Mouse (Mus musculus): ENCODE data around the gene Skint5. TPM values are rescaled to one million over a fixed set of nuclear protein-coding genes. Genes with fewer than 3 reads are reported as not detected.
"Not testable (repeated sequence)": the region's sequence is repeated elsewhere in the genome, so short reads cannot be mapped to it uniquely, and the experiment has no call there.

Gene Skint5
- polyA plus RNA-seq (2012), result not detected in 2 replicates

DNA sequence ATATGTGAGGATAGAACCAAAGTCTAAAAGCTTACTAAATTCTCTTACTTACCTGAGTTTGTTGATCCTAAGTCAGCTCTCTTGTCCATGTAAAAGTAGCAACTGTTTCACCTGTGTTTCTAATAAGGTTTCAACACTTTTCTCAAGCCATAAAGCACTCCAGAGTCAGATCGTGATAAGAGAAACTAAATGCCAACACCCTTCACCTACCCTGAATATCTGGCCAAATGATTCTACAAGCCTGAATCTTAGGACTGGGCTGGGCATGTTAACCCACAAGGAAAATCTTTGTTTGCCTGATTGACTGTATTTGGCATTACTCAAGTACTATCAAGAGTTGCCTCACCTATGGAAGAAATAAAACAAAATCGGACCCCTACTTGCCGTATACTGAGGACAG, at the start of gene Skint5:
Skint5 (minus strand) TSS at position 101 of the 400 bp plus-strand sequence.
- H3K4me3 ChIP-seq (replicated peaks), result no peak within 1 kb of the TSS
- H3K36me3 ChIP-seq (ENCODE audit: control insufficient read depth), result no peaks in the 10 kb centered on the region
- H3K9me3 ChIP-seq (ENCODE audit: control insufficient read depth, low read length), result no peaks in the 10 kb centered on the region
- H3K27me3 ChIP-seq (ENCODE audit: control insufficient read depth), result no peaks in the 10 kb centered on the region
- H3K4me1 ChIP-seq (ENCODE audit: control insufficient read depth), result no peaks in the 10 kb centered on the region
- TF ChIP-seq TAL1 (IDR thresholded peaks at IDR 0.05; ENCODE audit: low read length), result no peak
- TF ChIP-seq GATA1 (IDR thresholded peaks at IDR 0.05; ENCODE audit: low read length), result no peak

DNA sequence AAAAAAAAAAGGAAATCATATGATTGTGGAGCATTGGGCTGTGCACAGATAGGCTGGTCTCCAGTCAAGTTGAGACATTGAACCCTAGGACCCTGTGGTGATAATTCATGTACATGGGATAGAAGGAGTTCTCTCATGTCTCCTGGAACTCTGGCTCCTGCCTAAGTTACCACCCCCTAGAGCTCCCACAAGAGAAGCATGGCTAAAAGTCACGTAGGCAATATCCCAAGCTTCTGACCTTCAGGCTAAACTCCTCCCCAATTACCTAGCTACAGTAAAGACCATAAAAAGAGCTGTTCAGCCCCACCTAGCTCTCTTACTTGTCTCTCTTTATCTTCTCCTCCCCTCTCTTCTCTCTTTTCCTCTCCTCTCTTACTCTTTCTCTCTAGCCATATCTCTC, 42.0 kb downstream of the Skint5 start:
- Histone ChIP-seq H3K27me3 (ENCODE audit: control insufficient read depth) (no peaks in the 10 kb centered on the region), H3K36me3 (ENCODE audit: control insufficient read depth) (no peaks in the 10 kb centered on the region), H3K4me1 (ENCODE audit: control insufficient read depth) (no peaks in the 10 kb centered on the region), H3K4me3 (replicated peaks) (no peak overlapping the region), H3K9me3 (ENCODE audit: control insufficient read depth, low read length) (no peaks in the 10 kb centered on the region)
- TF ChIP-seq TAL1 (IDR thresholded peaks at IDR 0.05; ENCODE audit: low read length), result no peak
- no peak for TF ChIP-seq GATA1 (IDR thresholded peaks at IDR 0.05; ENCODE audit: low read length)

DNA sequence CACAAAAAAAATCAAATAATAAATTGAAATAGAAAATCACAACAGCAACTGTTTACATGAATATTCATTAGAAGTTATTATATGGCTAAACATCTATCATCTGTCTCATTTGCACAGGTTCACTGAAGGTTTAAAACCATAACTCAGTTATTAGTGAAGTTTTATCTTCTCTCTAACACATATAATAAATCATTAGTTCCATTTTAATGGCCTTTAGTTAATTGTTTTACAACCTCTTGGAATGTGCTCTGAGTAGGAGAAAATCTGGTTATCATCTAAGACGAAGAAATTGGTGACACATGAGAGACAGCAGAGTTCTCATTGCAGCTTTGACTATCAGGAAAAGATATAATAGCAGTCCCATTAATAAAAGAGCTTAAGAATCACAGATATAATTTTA, 235.1 kb downstream of the Skint5 start:
- H3K4me1 ChIP-seq (ENCODE audit: control insufficient read depth), result no peaks in the 10 kb centered on the region
- no peaks in the 10 kb centered on the region for H3K27me3 ChIP-seq (ENCODE audit: control insufficient read depth)
- no peak overlapping the region for H3K4me3 ChIP-seq (replicated peaks)
- no peaks in the 10 kb centered on the region for H3K36me3 ChIP-seq (ENCODE audit: control insufficient read depth)
- TF ChIP-seq GATA1 (IDR thresholded peaks at IDR 0.05; ENCODE audit: low read length) (no peak), TAL1 (IDR thresholded peaks at IDR 0.05; ENCODE audit: low read length) (no peak)
- no peaks in the 10 kb centered on the region for H3K9me3 ChIP-seq (ENCODE audit: control insufficient read depth, low read length)

DNA sequence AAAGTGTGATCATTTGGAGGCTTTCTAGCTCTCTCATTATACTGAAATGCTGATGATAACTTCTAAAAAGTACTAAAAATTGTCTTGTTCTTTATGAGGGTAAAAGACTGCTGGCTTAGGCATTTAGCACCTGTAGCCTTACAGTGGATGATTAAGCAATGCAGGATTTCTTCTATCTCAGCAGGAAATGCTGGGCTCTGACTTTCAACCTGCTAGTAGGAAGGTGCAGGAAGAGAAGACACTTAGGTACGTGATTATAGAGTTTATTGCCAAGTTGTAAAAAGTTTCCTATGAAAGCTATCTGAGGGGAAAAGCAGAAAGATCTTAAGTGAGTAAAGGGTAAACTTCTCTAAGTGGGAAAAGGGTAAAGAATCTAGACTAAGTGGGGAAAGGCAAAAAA, 235.6 kb downstream of the Skint5 start:
- Histone ChIP-seq H3K36me3 (ENCODE audit: control insufficient read depth) (no peaks in the 10 kb centered on the region), H3K4me3 (replicated peaks) (no peak overlapping the region), H3K4me1 (ENCODE audit: control insufficient read depth) (no peaks in the 10 kb centered on the region), H3K27me3 (ENCODE audit: control insufficient read depth) (no peaks in the 10 kb centered on the region), H3K9me3 (ENCODE audit: control insufficient read depth, low read length) (no peaks in the 10 kb centered on the region)
- no peak for TF ChIP-seq TAL1 (IDR thresholded peaks at IDR 0.05; ENCODE audit: low read length)
- no peak for TF ChIP-seq GATA1 (IDR thresholded peaks at IDR 0.05; ENCODE audit: low read length)

DNA sequence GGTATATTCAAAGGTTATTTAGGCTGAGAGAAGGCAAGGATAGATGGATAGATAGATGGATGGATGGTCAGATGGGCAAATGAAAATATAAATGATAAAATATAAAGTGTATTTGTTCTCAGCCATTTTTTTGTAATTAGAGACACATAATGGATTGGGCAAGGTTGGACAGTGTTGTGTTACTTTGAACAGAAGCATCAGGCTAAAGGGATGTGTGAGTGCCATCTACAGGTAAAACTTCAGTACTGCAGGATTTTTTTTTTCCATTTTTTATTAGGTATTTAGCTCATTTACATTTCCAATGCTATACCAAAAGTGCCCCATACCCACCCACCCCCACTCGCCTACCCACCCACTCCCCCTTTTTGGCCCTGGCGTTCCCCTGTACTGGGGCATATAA, 551.1 kb downstream of the Skint5 start:
- not testable (repeated sequence) for H3K36me3 ChIP-seq (ENCODE audit: control insufficient read depth); H3K9me3 ChIP-seq (ENCODE audit: control insufficient read depth, low read length); H3K27me3 ChIP-seq (ENCODE audit: control insufficient read depth); H3K4me1 ChIP-seq (ENCODE audit: control insufficient read depth); H3K4me3 ChIP-seq (replicated peaks)

Other genes with a start within 250 kb of the Skint5 start
- not detected in 2 replicates for gene Skint11, start 163.9 kb upstream of the Skint5 start, polyA plus RNA-seq (2012)

Measured in erythroblast, embryonic 14.5 days (primary cell).